9 mouse cellular contexts compared by ENCODE assay signal in genomic region chr17:27141971-27142450, GRCm38 (mm10). TPM values are rescaled to one million over a fixed set of nuclear protein-coding genes. Genes with fewer than 3 reads are reported as not detected.
DNase-seq lines count a peak whose midpoint lies in the region; ATAC-seq and TF ChIP-seq lines count a peak whose summit lies in the region.
"Had no signal": no experiment of that assay in that cellular context is flagged by ENCODE, and none has a peak within 500 bp of the region (broad histone marks: within the 10 kb centered on the region; RNA-seq: fewer than 3 reads in every experiment).

No protein-coding gene starts in this region.

- no peak for TF ChIP-seq EP300 in stomach, postnatal 0 days (optimal IDR thresholded peaks at IDR 0.05)

- peak; percentile 40; the same call in 1 of the 2 replicates for ATAC-seq in kidney, embryonic 14.5 days (ENCODE audit: low FRiP score, low TSS enrichment)
- ATAC-seq in stomach, postnatal 0 days (ENCODE audit: low FRiP score, low TSS enrichment) = peak; percentile 79

- DNase-seq in urinary bladder, adult 18-20 months (ENCODE audit: low spot score in 2 of 2) = peak; percentile 42 to 66
- no peak for DNase-seq in urinary bladder, adult 2 months (ENCODE audit: low spot score)
- peak; percentile 76 for DNase-seq in gastrocnemius, adult 2 months
- peak; percentile 65 for DNase-seq in stomach, postnatal 0 days (ENCODE audit: low spot score)
- no peak for DNase-seq in layer of hippocampus, adult 9-10 months (ENCODE audit: low spot score)
- DNase-seq in frontal cortex, postnatal 14 days (ENCODE audit: low spot score in 2 of 2) = no peak
- no peak for DNase-seq in ovary, adult 18-20 months (ENCODE audit: low spot score)

- no peaks in the 10 kb centered on the region for H3K9me3 ChIP-seq in kidney, embryonic 14.5 days (ENCODE audit: control insufficient read depth, low read length)
- no peaks in the 10 kb centered on the region for H3K9me3 ChIP-seq in stomach, postnatal 0 days (ENCODE audit: control insufficient read depth, low read length)

- H3K4me2 ChIP-seq in kidney, embryonic 14.5 days (replicated peaks; ENCODE audit: low read depth, low read length) = 0 out of 2 replicates have a peak overlapping the region, but pooled peaks have one; percentile 5
- H3K4me2 ChIP-seq in stomach, postnatal 0 days (replicated peaks; ENCODE audit: low read depth) = 0 out of 2 replicates have a peak overlapping the region, but pooled peaks have one; percentile 20

- peak overlapping the region; percentile 17; the same call in 1 of the 2 replicates for H3K4me3 ChIP-seq in gastrocnemius, adult 2 months
- no peak overlapping the region for H3K4me3 ChIP-seq in kidney, embryonic 14.5 days (ENCODE audit: low read length)
- H3K4me3 ChIP-seq in stomach, postnatal 0 days (ENCODE audit: low read depth, low read length) = no peak overlapping the region

- H3K36me3 ChIP-seq in kidney, embryonic 14.5 days (ENCODE audit: control insufficient read depth, insufficient read depth, low read length) = no peaks in the 10 kb centered on the region
- no peaks in the 10 kb centered on the region for H3K36me3 ChIP-seq in stomach, postnatal 0 days (ENCODE audit: control insufficient read depth, insufficient read depth, low read length)

- H3K4me1 ChIP-seq in kidney, embryonic 14.5 days (ENCODE audit: control insufficient read depth, insufficient read depth, low read length) = peaks cover 26% of the 10 kb centered on the region
- no peaks in the 10 kb centered on the region for H3K4me1 ChIP-seq in stomach, postnatal 0 days (replicated peaks; ENCODE audit: control insufficient read depth, insufficient read depth)

- intact Hi-C loops in gastrocnemius, adult 2 months (cut with DNase I) = no loop called here

- no peaks in the 10 kb centered on the region for H3K27me3 ChIP-seq in kidney, embryonic 14.5 days (ENCODE audit: control insufficient read depth, insufficient read depth, low read length)
- H3K27me3 ChIP-seq in stomach, postnatal 0 days (ENCODE audit: control insufficient read depth, insufficient read depth, low read length) = no peaks in the 10 kb centered on the region

- peak overlapping the region; percentile 90 for H3K27ac ChIP-seq in gastrocnemius, adult 2 months
- H3K27ac ChIP-seq in kidney, embryonic 14.5 days (ENCODE audit: low read depth, low read length) = no peak overlapping the region
- H3K27ac ChIP-seq in stomach, postnatal 0 days (replicated peaks) = peak overlapping the region; percentile 81

- WGBS in kidney, embryonic 14.5 days = 31% methylated on average over 10 of the region's 10 CpGs
- 16% methylated on average over 9 of the region's 10 CpGs for WGBS in stomach, postnatal 0 days

- H3K9ac ChIP-seq in kidney, embryonic 14.5 days (ENCODE audit: low read depth, low read length) = no peak overlapping the region
- 0 out of 2 replicates have a peak overlapping the region, but pooled peaks have one; percentile 38 for H3K9ac ChIP-seq in stomach, postnatal 0 days (ENCODE audit: low read length)

- no peak for TF ChIP-seq CTCF in gastrocnemius, adult 2 months (IDR thresholded peaks at IDR 0.05)
- TF ChIP-seq CTCF in stomach, postnatal 0 days (IDR thresholded peaks at IDR 0.05; ENCODE audit: low read depth) = no peak

RNA-seq across cellular contexts. Expression of gene Uqcc2, which starts 8.3 kb away (rescaled TPM):
- 175 and 243 TPM in 2 replicates for polyA plus RNA-seq in urinary bladder, adult 2 months (2012; rRNA removed)
- 100 to 1,000 TPM; 405 to 424 TPM for total RNA-seq in gastrocnemius, adult 2 months (2021)
- 293 and 406 TPM in 2 replicates for polyA plus RNA-seq in kidney, embryonic 14.5 days (2014; fragmentation: Nextera tagmentation; extraction: Ambion mirVana)
- polyA plus RNA-seq in stomach, postnatal 0 days (2015; fragmentation: Nextera tagmentation; extraction: Ambion mirVana) = 234 and 250 TPM in 2 replicates

RNA-seq across cellular contexts. Expression of gene Ip6k3, which starts 25.6 kb away (rescaled TPM):
- 0.13 and 0.17 TPM in 2 replicates for polyA plus RNA-seq in urinary bladder, adult 2 months (2012; rRNA removed)
- 10 to 100 TPM; 30.9 to 84.2 TPM for total RNA-seq in gastrocnemius, adult 2 months (2021)
- 0.12 TPM in 1 of 2 replicates, not detected in the other for polyA plus RNA-seq in kidney, embryonic 14.5 days (2014; fragmentation: Nextera tagmentation; extraction: Ambion mirVana)
- polyA plus RNA-seq in stomach, postnatal 0 days (2015; fragmentation: Nextera tagmentation; extraction: Ambion mirVana) = 0.13 and 0.16 TPM in 2 replicates
- polyA plus RNA-seq: small intestine, adult 2 months had no signal

Comparison
In these comparisons a context has a peak if more than half of its experiments do, and no peak if none do; other contexts are left out.
1. DNase-seq: peak in urinary bladder, adult 18-20 months (2 of 2), gastrocnemius, adult 2 months (single experiment) and stomach, postnatal 0 days (single experiment); none in urinary bladder, adult 2 months (single experiment), layer of hippocampus, adult 9-10 months (single experiment), frontal cortex, postnatal 14 days (0 of 2) and ovary, adult 18-20 months (single experiment).